Mouse (Mus musculus) hindbrain, embryonic 15.5 days (tissue): ENCODE measurements around the gene Hes2. TPM values are rescaled to one million over a fixed set of nuclear protein-coding genes. Genes with fewer than 3 reads are reported as not detected.

Source experiments
- ATAC-seq: fragments of 200-750 bp; cut with Nextera tagmentation; 2 replicates; pipeline ENCODE4 v1.8.0; 2017; ENCODE audit warnings: low read depth, moderate number of reproducible peaks, moderate TSS enrichment; ENCODE audit not compliant: low FRiP score
- H3K27ac ChIP-seq: fragments of 300-500 bp; sonication (generic); replicated peaks from 2 replicates; pipeline ENCODE4 v1.5.1; 2015; ENCODE audit warnings: mild to moderate bottlenecking, inconsistent platforms
- H3K27me3 ChIP-seq: fragments of 300-500 bp; sonication (generic); 2 replicates; pipeline ENCODE4 v1.6.1; 2015; ENCODE audit warnings: control low read depth, inconsistent platforms
- H3K36me3 ChIP-seq: fragments of 300-500 bp; sonication (generic); 2 replicates; pipeline ENCODE4 v1.6.1; 2015; ENCODE audit warnings: control low read depth, inconsistent platforms
- H3K4me1 ChIP-seq: fragments of 300-500 bp; sonication (generic); replicated peaks from 2 replicates; pipeline ENCODE4 v1.6.1; 2015; ENCODE audit warnings: control low read depth, inconsistent platforms
- H3K4me2 ChIP-seq: fragments of 300-500 bp; sonication (generic); 2 replicates; pipeline ENCODE4 v1.6.1; 2015; ENCODE audit warnings: moderate library complexity, mild to moderate bottlenecking, inconsistent platforms
- H3K4me3 ChIP-seq: fragments of 300-500 bp; sonication (generic); 2 replicates; pipeline ENCODE4 v1.5.1; 2015; ENCODE audit warnings: mild to moderate bottlenecking, inconsistent platforms
- H3K9ac ChIP-seq: fragments of 300-500 bp; sonication (generic); 2 replicates; pipeline ENCODE4 v1.6.1; 2015; ENCODE audit warnings: inconsistent platforms
- H3K9me3 ChIP-seq: fragments of 300-500 bp; sonication (generic); 2 replicates; pipeline ENCODE4 v1.6.1; 2016; ENCODE audit warnings: control low read depth, inconsistent platforms
- WGBS: fragments of 180-500 bp; shearing (Covaris S2); methylation state at CpG from one replicate; pipeline ENCODE4 v1.1.7; 2015; 5-methylcytosine and 5-hydroxymethylcytosine counted together
- polyA plus RNA-seq: library from polyadenylated mRNA; unstranded; fragments of >200 nt; fragmentation: Nextera tagmentation; extraction: Ambion mirVana; gene quantifications from 2 replicates; pipeline ENCODE4 v1.2.1, GENCODE M21; 2015

Hes2 gene
- polyA plus RNA-seq, 1 experiment from 2014 or later = not detected

DNA sequence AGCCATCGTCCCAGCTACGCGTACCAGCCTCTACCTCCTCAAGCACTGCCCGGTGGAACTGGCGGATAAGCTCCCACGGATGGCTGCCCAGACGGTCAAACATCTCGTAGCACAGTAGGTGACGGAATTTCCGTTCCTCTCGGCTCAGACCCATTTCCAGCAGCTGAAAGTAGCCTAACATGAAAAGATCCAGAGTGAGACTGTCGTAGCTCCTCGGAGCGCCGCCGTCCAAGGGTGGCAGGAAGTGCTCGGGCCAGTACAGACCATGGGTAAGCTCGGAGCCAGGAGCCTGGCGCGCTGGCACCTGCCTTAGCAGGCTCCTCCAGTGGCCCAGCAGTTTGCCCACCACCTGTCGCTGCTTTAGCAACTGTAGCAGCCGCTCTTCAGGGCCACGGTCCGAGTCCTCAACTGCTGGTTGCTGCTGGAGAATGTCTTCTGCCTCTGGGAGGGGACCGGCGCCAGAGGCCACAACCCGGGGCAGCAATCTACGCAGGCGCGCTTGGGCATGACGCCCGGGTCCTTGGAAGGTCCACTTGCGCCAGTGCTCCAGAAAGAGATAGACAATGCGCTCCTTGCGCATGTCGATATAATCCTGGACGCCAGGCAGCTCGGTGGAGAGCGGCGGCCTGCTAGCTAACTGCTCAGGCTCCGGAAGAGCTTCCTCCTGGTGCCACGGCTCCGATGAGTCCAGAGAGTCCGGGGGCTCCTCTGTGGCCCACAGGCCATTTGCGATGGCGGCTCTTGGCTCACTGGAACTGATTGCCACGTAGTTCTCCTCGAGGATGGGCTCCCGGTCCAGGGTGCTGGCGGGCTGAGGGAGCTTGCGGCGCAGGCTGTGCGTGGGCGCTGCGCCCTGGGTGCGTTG lies 33.3 kb upstream of the Hes2 start:
- no peak overlapping the region for H3K27ac ChIP-seq
- H3K4me2 ChIP-seq = peak overlapping the region; percentile 55
- no peak overlapping the region for H3K9ac ChIP-seq
- no peaks in the 10 kb centered on the region for H3K36me3 ChIP-seq
- peaks cover 96% of the 10 kb centered on the region for H3K27me3 ChIP-seq
- no peaks in the 10 kb centered on the region for H3K9me3 ChIP-seq
- H3K4me3 ChIP-seq = peak overlapping the region; percentile 24
- WGBS = 4% methylated on average over 56 of the region's 56 CpGs
- ATAC-seq = no peak
- peaks cover 29% of the 10 kb centered on the region for H3K4me1 ChIP-seq

DNA sequence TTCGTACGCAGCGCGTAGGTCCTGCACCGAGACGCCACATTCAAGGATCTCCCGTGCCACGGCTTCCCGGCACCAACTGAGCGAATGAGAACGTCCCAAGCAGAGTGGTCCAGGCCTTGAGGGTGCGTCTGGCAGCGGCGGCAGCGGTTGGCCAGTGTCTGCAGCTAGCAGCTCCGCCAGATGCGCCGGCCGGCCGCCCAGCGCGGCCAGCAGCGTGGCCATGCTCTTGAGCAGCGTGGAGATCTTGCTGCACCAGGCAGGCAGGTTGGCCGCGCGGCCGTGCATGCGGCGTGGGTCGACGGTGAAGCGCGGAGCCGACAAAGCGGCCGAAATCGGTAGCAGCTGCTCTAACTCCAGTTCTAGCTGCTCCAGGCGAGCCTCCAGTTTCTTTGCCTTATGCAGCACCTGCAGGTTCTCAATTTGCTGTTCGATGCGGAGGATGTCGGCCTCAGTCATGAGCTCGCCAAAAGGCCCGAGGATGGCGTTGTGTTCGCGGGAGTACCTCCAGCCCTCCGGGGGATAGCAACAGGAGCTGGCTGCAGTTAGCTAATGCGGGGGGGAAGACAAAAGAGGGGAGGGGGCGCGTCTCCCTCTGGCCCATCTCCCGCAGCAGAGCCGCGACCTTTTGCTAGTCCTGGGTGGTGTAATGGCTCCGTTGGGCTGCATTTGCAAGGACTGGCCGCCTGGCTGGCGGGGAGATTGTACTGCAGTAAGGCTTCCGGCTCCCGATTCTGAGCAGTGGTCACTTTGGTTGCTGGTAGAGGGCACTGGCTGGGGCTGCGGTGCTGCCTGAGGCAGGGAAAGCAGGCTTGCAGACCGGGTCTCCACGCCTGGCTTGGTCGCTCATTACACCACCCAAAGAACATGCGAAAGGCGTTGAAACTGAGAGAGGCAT lies 32.4 kb upstream of the Hes2 start:
- Histone ChIP-seq H3K4me1 (peaks cover 30% of the 10 kb centered on the region), H3K4me2 (peak overlapping the region; percentile 55), H3K4me3 (peak overlapping the region; percentile 24), H3K27me3 (peaks cover 96% of the 10 kb centered on the region), H3K9me3 (no peaks in the 10 kb centered on the region), H3K36me3 (no peaks in the 10 kb centered on the region), H3K27ac (no peak overlapping the region), H3K9ac (no peak overlapping the region)
- 3% methylated on average over 65 of the region's 65 CpGs for WGBS
- no peak for ATAC-seq

DNA sequence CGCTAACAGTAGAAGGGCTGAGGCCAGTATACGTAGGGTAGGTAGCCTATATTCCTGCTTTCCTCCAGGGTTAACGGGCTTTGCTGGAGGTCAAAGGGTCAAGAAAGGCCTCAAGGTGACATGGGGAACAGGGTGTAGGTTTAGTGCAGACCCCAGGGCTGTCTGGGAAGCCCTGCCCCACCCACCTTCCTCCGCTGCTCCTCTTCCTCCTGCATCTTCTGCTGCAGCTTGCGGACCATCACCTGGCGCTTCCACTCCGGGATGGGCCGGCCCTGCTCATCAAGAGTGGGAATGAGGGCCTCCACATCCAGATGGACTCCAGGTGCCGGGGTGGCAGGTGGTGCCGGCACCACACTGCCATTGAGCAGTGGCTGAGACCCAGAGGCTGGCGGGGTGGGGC lies 30.8 kb upstream of the Hes2 start:
- Histone ChIP-seq H3K9me3 (no peaks in the 10 kb centered on the region), H3K4me3 (no peak overlapping the region), H3K27ac (no peak overlapping the region), H3K4me1 (peaks cover 43% of the 10 kb centered on the region), H3K27me3 (peaks cover 96% of the 10 kb centered on the region), H3K9ac (no peak overlapping the region), H3K36me3 (no peaks in the 10 kb centered on the region), H3K4me2 (no peak overlapping the region)
- ATAC-seq = no peak
- 83% methylated on average over 11 of the region's 11 CpGs for WGBS

DNA sequence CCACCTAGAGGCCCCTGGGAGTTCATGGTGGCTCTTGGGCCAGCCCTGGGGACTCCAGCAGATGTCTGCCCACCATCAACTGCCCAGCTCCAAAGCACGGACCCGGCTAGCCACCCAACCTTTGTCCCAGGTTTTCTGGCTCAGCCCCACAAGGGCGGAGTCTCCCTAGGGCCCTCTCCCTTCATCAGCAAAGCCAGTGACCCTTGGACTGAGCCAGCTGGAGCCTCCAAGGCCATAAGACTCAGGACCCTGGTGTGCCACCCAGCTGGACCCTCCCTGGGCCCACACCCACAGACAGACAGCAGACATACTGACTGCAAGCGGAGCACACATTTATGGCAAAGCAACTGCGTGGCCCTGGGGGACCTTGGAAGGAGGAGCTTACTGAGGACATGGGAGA lies 29.9 kb upstream of the Hes2 start:
- Histone ChIP-seq H3K27ac (no peak overlapping the region), H3K4me3 (no peak overlapping the region), H3K9me3 (no peaks in the 10 kb centered on the region), H3K27me3 (peaks cover 96% of the 10 kb centered on the region), H3K36me3 (no peaks in the 10 kb centered on the region), H3K4me2 (no peak overlapping the region), H3K4me1 (peaks cover 43% of the 10 kb centered on the region), H3K9ac (no peak overlapping the region)
- no peak for ATAC-seq
- WGBS = 49% methylated on average over 5 of the region's 5 CpGs

DNA sequence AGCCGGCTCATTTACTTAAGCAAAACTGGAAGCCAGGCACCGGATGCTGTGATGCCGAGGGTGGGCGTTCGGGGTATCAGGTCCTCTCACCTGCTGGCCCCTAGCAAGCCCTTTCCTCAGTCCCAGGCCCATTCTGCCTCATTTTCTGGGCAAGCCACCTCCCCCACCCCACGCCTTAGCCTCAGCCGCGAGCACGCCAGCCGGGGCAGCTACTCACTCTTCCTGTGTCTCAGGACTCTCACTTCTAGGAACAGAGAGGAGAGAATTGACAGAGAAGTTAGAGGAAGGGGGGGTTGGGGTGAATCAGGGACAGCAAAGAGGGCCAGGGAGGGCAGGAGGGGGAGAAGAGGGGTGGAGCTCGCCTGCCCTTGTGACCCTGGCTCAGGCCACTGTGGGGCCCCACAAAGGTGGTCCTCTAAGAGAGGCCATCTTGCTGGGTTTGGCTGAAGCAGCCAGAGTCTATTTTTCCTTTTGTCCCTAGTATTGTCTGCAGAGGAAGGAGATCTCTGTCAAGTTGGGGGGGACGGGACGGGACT lies 29.2 kb upstream of the Hes2 start:
- 21% methylated on average over 13 of the region's 13 CpGs for WGBS
- Histone ChIP-seq H3K9ac (no peak overlapping the region), H3K4me2 (no peak overlapping the region), H3K36me3 (no peaks in the 10 kb centered on the region), H3K4me1 (peaks cover 43% of the 10 kb centered on the region), H3K27me3 (peaks cover 96% of the 10 kb centered on the region), H3K9me3 (no peaks in the 10 kb centered on the region), H3K27ac (no peak overlapping the region), H3K4me3 (no peak overlapping the region)
- no peak for ATAC-seq

DNA sequence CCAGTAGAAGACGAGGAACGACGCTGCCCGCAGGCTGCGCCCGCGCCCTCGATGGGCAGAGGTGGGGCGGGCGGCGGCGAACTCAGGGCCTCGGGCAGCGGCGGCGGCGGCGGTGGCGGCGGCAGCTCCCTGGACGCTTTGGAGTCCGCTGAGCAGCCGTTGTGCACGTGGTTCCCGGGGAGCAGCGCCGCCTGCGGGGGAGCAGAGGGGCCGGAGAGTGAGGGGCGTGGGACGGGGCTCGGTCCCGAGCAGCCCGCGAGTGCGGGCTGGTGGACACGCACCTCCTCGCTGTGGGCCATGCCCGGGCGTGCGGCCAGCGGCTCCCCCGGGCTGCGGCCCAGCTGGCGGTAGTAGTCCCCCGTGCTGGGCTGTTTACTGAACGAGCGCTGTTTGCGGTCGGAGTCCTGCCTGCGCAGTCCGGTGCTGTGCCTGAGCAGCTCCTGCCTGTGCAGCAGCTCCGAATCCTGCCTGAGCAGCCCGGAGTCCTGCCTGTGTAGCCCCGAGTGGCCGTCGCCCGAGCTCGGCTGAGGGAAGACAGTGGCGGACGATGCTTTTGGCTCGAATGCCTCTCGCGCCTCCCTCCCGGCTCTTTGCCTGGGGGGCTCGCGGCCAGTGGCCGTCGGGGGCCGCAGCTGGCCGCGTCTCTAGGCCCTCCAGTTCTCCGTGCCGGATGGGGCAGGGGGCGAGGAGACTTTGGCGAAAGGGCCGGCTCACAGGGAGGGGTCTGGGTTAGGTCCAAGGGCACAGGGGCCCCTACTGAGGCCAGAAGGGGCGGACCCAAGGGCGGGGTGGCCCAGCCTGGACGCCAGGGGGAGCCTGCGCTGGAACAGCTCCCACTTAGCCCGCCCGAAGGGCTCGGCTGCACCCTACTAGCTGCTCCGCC lies 27.7 kb upstream of the Hes2 start:
- peak; percentile 78 for ATAC-seq
- no peaks in the 10 kb centered on the region for H3K36me3 ChIP-seq
- under 1% methylated on average over 85 of the region's 85 CpGs for WGBS
- H3K4me3 ChIP-seq = peak overlapping the region; percentile 31
- H3K4me1 ChIP-seq = peaks cover 33% of the 10 kb centered on the region
- H3K9me3 ChIP-seq = no peaks in the 10 kb centered on the region
- peak overlapping the region; percentile 53 for H3K4me2 ChIP-seq
- no peak overlapping the region for H3K9ac ChIP-seq
- H3K27ac ChIP-seq = 0 out of 2 replicates have a peak overlapping the region, but pooled peaks have one; percentile 33
- H3K27me3 ChIP-seq = peaks cover 84% of the 10 kb centered on the region

DNA sequence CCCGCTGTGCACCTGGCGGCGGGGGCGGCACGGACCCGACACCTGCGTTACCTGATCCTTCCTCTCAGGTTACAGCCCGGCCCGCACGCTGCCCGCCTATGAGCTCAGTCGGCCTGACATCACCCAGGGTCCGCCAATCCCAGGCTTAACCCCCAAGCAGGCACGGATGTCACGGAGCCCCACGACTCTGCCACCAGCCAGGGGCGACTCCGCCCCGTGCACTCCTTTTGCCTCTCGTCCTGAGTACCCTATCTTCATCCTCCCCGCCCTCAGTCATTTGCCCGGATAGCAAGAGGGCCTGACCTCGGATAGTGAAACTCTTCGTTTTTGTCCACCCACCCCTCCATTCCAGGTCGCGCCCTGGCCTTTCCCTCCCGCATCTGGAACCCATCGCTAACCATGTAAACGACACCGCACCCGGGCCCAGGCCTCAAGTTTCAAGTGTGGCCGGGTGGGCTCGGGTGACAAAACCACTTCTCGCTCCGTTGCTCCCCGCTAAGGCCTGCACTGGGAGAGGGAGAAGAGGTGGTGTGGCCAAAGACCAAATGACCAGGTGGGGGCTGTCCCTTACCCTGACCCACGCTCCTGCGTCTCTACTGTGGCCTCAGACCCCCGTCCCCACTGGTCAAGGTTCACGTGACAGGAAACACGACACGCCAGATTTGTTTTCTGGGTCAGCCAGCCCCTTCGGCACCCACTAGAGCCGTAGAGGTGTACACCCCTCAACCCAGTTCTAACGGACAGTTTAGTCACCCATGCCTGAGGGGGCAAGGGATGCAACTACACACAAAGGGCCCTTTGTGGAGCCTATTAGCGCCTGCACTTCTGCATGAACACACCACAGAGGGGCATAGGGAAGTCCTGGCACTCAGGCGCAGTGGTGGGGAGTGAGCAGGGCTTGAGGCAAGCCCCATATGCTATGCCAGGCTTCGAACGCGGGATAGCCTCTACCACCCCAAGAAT lies 26.6 kb upstream of the Hes2 start:
- WGBS = 5% methylated on average over 50 of the region's 50 CpGs
- Histone ChIP-seq H3K4me1 (peaks cover 25% of the 10 kb centered on the region), H3K27me3 (peaks cover 77% of the 10 kb centered on the region), H3K9me3 (no peaks in the 10 kb centered on the region), H3K4me3 (peak overlapping the region; percentile 31; the same call in 1 of the 2 replicates), H3K9ac (no peak overlapping the region), H3K4me2 (peak overlapping the region; percentile 53), H3K36me3 (no peaks in the 10 kb centered on the region), H3K27ac (no peak overlapping the region)
- ATAC-seq = no peak; the same call in 1 of the 2 replicates

DNA sequence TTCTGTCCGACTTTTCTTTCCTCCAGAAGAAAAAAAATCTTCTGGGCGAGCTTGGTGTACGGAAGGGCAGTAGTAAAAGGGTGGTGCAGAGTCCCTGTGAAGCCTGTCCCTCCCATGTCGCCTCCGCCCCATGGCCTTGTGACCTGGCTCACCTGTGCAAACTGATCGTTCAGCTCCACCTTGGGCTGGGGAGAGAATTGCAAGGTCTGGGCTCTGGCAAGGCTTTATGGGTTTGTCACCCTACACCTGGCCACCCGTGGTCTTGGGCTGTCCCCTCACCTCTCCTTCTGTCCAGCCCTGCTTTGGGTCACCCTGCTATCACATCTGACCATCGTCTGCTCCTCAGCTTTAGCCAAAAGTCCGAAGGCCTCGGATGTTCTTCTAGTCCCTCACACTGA lies 25.9 kb upstream of the Hes2 start:
- H3K4me1 ChIP-seq = peaks cover 25% of the 10 kb centered on the region
- no peaks in the 10 kb centered on the region for H3K9me3 ChIP-seq
- H3K9ac ChIP-seq = no peak overlapping the region
- no peak overlapping the region for H3K4me2 ChIP-seq
- H3K4me3 ChIP-seq = no peak overlapping the region
- no peak for ATAC-seq
- peaks cover 71% of the 10 kb centered on the region for H3K27me3 ChIP-seq
- no peaks in the 10 kb centered on the region for H3K36me3 ChIP-seq
- WGBS = 28% methylated on average over 10 of the region's 10 CpGs
- H3K27ac ChIP-seq = no peak overlapping the region

DNA sequence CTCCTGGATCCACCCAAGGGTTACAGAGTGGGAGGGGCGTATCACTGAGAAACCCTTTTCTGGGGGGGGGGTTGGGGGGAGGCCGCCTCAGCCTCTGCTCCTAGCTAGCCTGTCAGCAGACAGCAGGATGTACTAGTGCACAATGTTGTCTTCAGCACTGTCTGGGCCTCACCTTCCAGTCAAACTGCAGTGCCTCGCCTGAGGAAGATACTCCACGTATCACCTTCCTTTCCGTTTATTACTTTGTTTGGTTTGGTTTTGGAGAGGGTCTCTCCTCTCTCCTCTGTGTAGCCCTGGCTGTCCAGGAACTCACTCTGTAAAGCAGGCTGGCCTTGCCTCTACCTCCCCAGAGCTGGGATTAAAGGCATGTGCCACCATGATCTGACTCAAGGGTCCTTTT lies 25.5 kb upstream of the Hes2 start:
- no peak overlapping the region for H3K9ac ChIP-seq
- H3K36me3 ChIP-seq = no peaks in the 10 kb centered on the region
- WGBS = 54% methylated on average over 5 of the region's 5 CpGs
- peaks cover 66% of the 10 kb centered on the region for H3K27me3 ChIP-seq
- no peak overlapping the region for H3K4me2 ChIP-seq
- no peak overlapping the region for H3K4me3 ChIP-seq
- H3K27ac ChIP-seq = no peak overlapping the region
- H3K4me1 ChIP-seq = peaks cover 27% of the 10 kb centered on the region
- ATAC-seq = no peak
- H3K9me3 ChIP-seq = no peaks in the 10 kb centered on the region

DNA sequence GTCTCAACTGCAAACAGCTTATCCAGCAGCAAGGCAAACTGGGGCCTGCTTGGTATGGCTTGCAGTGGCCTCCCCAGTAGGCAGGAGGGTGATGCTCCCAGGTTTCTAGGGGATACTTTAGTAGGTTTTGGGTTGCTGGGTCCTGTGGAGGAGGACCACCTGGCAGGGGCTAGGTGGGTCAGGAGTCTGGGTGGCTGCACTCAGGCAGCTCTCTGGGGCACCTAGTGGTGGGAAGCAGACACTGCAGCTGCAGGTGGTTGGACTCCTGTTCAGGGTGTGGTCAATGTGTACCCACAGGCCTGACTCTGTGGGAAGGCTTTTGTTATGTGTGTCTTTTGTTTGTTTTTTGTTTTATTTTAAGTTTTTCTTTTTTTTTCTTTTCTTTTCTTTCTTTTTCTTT lies 24.2 kb upstream of the Hes2 start:
- Histone ChIP-seq H3K36me3 (no peaks in the 10 kb centered on the region), H3K4me2 (no peak overlapping the region), H3K27ac (no peak overlapping the region), H3K9me3 (no peaks in the 10 kb centered on the region), H3K4me3 (no peak overlapping the region), H3K27me3 (peaks cover 60% of the 10 kb centered on the region), H3K9ac (no peak overlapping the region), H3K4me1 (peaks cover 34% of the 10 kb centered on the region)
- no peak for ATAC-seq
